Mouse (Mus musculus): ENCODE measurements around the gene Cpt1c. TPM values are rescaled to one million over a fixed set of nuclear protein-coding genes. Genes with fewer than 3 reads are reported as not detected.

Gene Cpt1c
- polyA plus RNA-seq, 1 experiment from 2014 or later, result 22.3 TPM

DNA sequence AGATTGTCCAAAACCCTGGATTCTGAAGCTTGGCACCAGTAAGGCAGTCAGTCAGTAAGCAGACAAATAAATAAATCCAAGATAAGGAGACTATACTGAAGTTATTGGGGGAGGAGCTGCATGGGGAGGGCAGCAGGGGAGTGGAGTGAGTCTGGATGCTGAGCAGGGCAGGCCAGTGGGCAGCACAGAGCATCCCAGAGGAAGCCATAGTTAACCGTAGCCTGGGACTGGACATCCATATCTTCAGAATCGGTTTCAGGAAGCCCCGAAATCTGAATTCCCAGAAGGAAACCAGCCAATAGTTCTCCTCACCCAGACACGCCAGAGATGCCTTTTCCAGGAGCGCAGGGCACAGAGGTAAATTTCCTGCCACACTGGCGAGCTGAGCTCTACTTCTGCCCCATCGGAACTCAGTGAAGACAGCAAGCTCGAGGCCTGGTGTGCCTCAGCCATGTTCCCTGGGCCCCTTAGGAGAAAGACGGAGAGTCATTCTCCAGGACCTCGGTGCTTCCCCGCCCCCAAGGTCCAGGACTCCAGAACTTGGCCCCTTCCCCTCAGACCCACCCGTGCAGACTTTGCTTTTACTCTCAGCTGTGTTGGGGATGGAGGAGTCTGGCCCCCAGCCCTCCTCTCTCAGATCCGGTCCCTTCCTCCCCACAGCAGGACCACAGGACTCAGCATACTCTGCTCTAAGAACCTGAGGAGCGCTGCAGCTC is 1.1 kb downstream of the Cpt1c start:
- no peak for DNase-seq (ENCODE audit: low spot score)
- H3K4me1 ChIP-seq, result peaks cover 65% of the 10 kb centered on the region
- no peaks in the 10 kb centered on the region for H3K27me3 ChIP-seq (ENCODE audit: low read depth, poor library complexity, severe bottlenecking)
- H3K36me3 ChIP-seq, result peaks cover 33% of the 10 kb centered on the region
- H3K4me3 ChIP-seq, result peak overlapping the region; percentile 55
- no peaks in the 10 kb centered on the region for H3K9me3 ChIP-seq (replicated peaks)
- H3K27ac ChIP-seq (replicated peaks), result peak overlapping the region; percentile 82
- WGBS, result 38% methylated on average over 14 of the region's 14 CpGs

GRCm38 (mm10) chr7:44971142-44971541 is 3.5 kb downstream of the Cpt1c start:
- no peaks in the 10 kb centered on the region for H3K9me3 ChIP-seq (replicated peaks)
- WGBS, result 77% methylated on average over 7 of the region's 7 CpGs
- H3K27ac ChIP-seq (replicated peaks), result peak overlapping the region; percentile 87
- H3K4me1 ChIP-seq, result peaks cover 65% of the 10 kb centered on the region
- no peaks in the 10 kb centered on the region for H3K27me3 ChIP-seq (ENCODE audit: low read depth, poor library complexity, severe bottlenecking)
- no peak for DNase-seq (ENCODE audit: low spot score)
- H3K36me3 ChIP-seq, result peaks cover 23% of the 10 kb centered on the region
- H3K4me3 ChIP-seq, result peak overlapping the region; percentile 67

DNA sequence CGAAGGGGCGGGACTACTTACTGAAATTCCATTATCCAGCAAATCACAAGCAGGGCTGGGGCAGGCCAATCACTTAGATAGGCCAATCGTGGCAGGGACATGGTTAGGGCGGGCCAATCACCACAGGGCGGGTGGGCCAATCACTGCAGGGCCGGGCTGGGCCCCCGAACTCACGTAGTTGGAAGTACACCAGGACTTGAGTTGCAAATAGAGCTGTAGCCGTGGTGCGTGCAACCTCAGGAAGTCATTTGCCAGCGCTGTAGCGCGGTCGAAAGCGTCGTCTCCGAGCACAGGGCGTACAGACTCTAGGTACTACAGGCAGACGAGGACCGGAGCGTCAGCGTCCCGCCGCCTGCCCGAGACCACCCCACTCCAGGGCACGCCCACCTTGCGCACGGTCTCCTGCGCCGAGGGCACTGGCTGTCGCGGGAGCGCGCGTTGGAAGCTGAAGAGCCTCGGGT is 4.4 kb downstream of the Cpt1c start:
- DNase-seq (ENCODE audit: low spot score), result peak; percentile 94
- peak overlapping the region; percentile 87 for H3K27ac ChIP-seq (replicated peaks)
- H3K36me3 ChIP-seq, result peaks cover 23% of the 10 kb centered on the region
- H3K9me3 ChIP-seq (replicated peaks), result no peaks in the 10 kb centered on the region
- under 1% methylated on average over 36 of the region's 36 CpGs for WGBS
- H3K27me3 ChIP-seq (ENCODE audit: low read depth, poor library complexity, severe bottlenecking), result no peaks in the 10 kb centered on the region
- H3K4me1 ChIP-seq, result peaks cover 56% of the 10 kb centered on the region
- H3K4me3 ChIP-seq, result peak overlapping the region; percentile 67

GRCm38 (mm10) chr7:44966638-44967037 is 8.0 kb downstream of the Cpt1c start:
- peaks cover 23% of the 10 kb centered on the region for H3K4me1 ChIP-seq
- no peak for DNase-seq (ENCODE audit: low spot score)
- no peak overlapping the region for H3K4me3 ChIP-seq
- peaks cover 52% of the 10 kb centered on the region for H3K36me3 ChIP-seq
- H3K27me3 ChIP-seq (ENCODE audit: low read depth, poor library complexity, severe bottlenecking), result no peaks in the 10 kb centered on the region
- 79% methylated on average over 15 of the region's 15 CpGs for WGBS
- H3K27ac ChIP-seq (replicated peaks), result no peak overlapping the region
- no peaks in the 10 kb centered on the region for H3K9me3 ChIP-seq (replicated peaks)

- no peak for DNase-seq (ENCODE audit: low spot score)
- H3K27me3 ChIP-seq (ENCODE audit: low read depth, poor library complexity, severe bottlenecking), result no peaks in the 10 kb centered on the region
These were observed 8.7 kb downstream of the Cpt1c start for GRCm38 (mm10) chr7:44965975-44966374.

DNA sequence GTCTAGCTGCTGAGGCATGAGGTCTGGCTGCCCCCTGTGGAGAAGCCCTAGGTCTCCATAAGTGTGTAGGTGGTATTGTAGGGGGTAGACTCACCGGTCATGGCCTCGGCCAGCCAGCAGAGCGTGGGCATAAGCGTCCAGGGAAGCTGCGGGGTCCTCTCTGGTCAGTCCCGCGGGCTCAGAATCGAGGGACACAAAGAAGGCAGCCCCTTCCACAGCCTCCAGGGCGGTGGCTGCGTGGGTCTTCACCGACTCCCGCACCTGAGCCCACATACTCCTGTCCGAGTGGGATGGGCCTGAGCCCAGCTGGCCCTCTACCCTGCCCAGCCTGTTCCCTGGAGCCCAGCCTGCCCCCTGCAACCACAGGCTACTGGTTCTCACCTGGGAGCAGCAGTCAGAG is 9.7 kb downstream of the Cpt1c start:
- no peaks in the 10 kb centered on the region for H3K9me3 ChIP-seq (replicated peaks)
- H3K27me3 ChIP-seq (ENCODE audit: low read depth, poor library complexity, severe bottlenecking), result no peaks in the 10 kb centered on the region
- WGBS, result 95% methylated on average over 13 of the region's 13 CpGs
- DNase-seq (ENCODE audit: low spot score), result no peak
- H3K4me1 ChIP-seq, result peaks cover 6% of the 10 kb centered on the region; the same call in 1 of the 2 replicates
- H3K36me3 ChIP-seq, result peaks cover 67% of the 10 kb centered on the region
- H3K4me3 ChIP-seq, result no peak overlapping the region
- H3K27ac ChIP-seq (replicated peaks), result no peak overlapping the region

More at GRCm38 (mm10) chr7:44965975-44966374, 8.7 kb downstream of the Cpt1c start:
- no peak overlapping the region for H3K27ac ChIP-seq (replicated peaks)
- WGBS, result 85% methylated on average over 7 of the region's 7 CpGs
- peaks cover 16% of the 10 kb centered on the region for H3K4me1 ChIP-seq
- no peak overlapping the region for H3K4me3 ChIP-seq
- H3K9me3 ChIP-seq (replicated peaks), result no peaks in the 10 kb centered on the region
- H3K36me3 ChIP-seq, result peaks cover 59% of the 10 kb centered on the region

DNA sequence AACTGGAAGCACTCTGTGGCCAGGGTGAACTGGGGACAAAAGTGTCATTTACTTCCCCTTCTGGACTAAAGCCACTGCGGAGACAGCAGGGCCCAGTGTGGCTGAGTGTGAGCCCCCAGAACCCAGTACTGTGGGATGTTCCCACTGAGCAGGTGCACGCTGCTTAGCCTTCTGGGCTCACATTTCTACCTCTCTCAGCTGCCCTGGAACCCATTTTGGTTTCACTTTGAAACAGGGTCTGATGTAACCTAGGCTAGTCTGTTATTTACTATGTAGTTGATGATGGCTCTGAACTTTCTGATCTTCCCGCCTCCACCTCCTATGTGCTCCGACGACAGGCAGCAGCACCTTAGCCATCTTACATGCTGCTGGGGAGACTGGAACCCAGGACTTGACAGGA is 11.8 kb downstream of the Cpt1c start:
- Histone ChIP-seq H3K27me3 (ENCODE audit: low read depth, poor library complexity, severe bottlenecking) (no peaks in the 10 kb centered on the region), H3K27ac (replicated peaks) (no peak overlapping the region), H3K4me3 (no peak overlapping the region), H3K9me3 (replicated peaks) (no peaks in the 10 kb centered on the region), H3K4me1 (no peaks in the 10 kb centered on the region), H3K36me3 (peaks cover 75% of the 10 kb centered on the region)
- 94% methylated on average over 5 of the region's 5 CpGs for WGBS
- no peak for DNase-seq (ENCODE audit: low spot score)

- Histone ChIP-seq H3K4me1 (peaks cover 2% of the 10 kb centered on the region; the same call in 1 of the 2 replicates), H3K36me3 (peaks cover 73% of the 10 kb centered on the region), H3K27ac (replicated peaks) (no peak overlapping the region), H3K9me3 (replicated peaks) (no peaks in the 10 kb centered on the region), H3K4me3 (no peak overlapping the region), H3K27me3 (ENCODE audit: low read depth, poor library complexity, severe bottlenecking) (no peaks in the 10 kb centered on the region)
- no peak for DNase-seq (ENCODE audit: low spot score)
- WGBS, result 89% methylated on average over 8 of the region's 8 CpGs
These were observed 12.3 kb downstream of the Cpt1c start for GRCm38 (mm10) chr7:44962337-44962736.

GRCm38 (mm10) chr7:44960512-44960910 is 14.1 kb downstream of the Cpt1c start:
- Histone ChIP-seq H3K27me3 (ENCODE audit: low read depth, poor library complexity, severe bottlenecking) (no peaks in the 10 kb centered on the region), H3K9me3 (replicated peaks) (no peaks in the 10 kb centered on the region), H3K4me3 (no peak overlapping the region), H3K36me3 (peaks cover 58% of the 10 kb centered on the region), H3K4me1 (peaks cover 8% of the 10 kb centered on the region; the same call in 1 of the 2 replicates), H3K27ac (replicated peaks) (no peak overlapping the region)
- no peak for DNase-seq (ENCODE audit: low spot score)
- 91% methylated on average over 13 of the region's 13 CpGs for WGBS

- no peak overlapping the region for H3K27ac ChIP-seq (replicated peaks)
- no peak for DNase-seq (ENCODE audit: low spot score)
- no peak overlapping the region for H3K4me3 ChIP-seq
- H3K9me3 ChIP-seq (replicated peaks), result no peaks in the 10 kb centered on the region
- peaks cover 8% of the 10 kb centered on the region; the same call in 1 of the 2 replicates for H3K4me1 ChIP-seq
- 92% methylated on average over 10 of the region's 10 CpGs for WGBS
- peaks cover 53% of the 10 kb centered on the region for H3K36me3 ChIP-seq
- no peaks in the 10 kb centered on the region for H3K27me3 ChIP-seq (ENCODE audit: low read depth, poor library complexity, severe bottlenecking)
These were observed 14.7 kb downstream of the Cpt1c start for GRCm38 (mm10) chr7:44959874-44960511.

GRCm38 (mm10) chr7:44959281-44959680 is 15.4 kb downstream of the Cpt1c start:
- Histone ChIP-seq H3K36me3 (peaks cover 50% of the 10 kb centered on the region), H3K4me1 (peaks cover 8% of the 10 kb centered on the region; the same call in 1 of the 2 replicates), H3K27me3 (ENCODE audit: low read depth, poor library complexity, severe bottlenecking) (0 out of 2 replicates have a peak, but pooled peaks cover 1% of the 10 kb centered on the region), H3K4me3 (no peak overlapping the region), H3K9me3 (replicated peaks) (no peaks in the 10 kb centered on the region), H3K27ac (replicated peaks) (no peak overlapping the region)
- WGBS, result 83% methylated on average over 8 of the region's 8 CpGs
- no peak for DNase-seq (ENCODE audit: low spot score)

DNA sequence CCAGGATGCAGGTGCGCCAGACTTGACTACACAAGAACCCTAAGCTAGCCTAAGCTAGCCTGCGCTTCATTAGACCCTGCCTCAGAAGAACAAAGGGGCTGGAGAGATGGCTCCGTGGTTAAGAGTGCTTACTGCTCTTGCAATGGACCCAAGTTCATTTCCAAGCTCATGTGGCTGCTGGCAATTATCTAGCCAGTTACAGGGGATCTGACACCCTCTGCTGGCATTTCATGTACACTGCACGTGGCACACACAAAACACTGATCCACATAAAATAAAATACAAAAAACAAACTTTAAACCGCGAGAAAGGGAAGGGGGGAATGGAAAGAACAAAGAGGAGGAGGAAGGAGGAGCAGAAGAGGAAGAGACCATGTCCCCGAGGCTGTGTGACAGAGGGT is 16.4 kb downstream of the Cpt1c start:
- Histone ChIP-seq H3K27ac (replicated peaks) (0 out of 2 replicates have a peak overlapping the region, but pooled peaks have one; percentile 9), H3K27me3 (ENCODE audit: low read depth, poor library complexity, severe bottlenecking) (0 out of 2 replicates have a peak, but pooled peaks cover 8% of the 10 kb centered on the region), H3K9me3 (replicated peaks) (no peaks in the 10 kb centered on the region), H3K4me3 (no peak overlapping the region; the same call in 1 of the 2 replicates), H3K36me3 (peaks cover 41% of the 10 kb centered on the region), H3K4me1 (peaks cover 8% of the 10 kb centered on the region; the same call in 1 of the 2 replicates)
- no peak for DNase-seq (ENCODE audit: low spot score)
- WGBS, result 65% methylated on average over 7 of the region's 7 CpGs
